Mouse (Mus musculus) frontal cortex, postnatal 10 days (tissue): ENCODE measurements around the gene Dnpep.

Experiments used
- DNase-seq, 2 experiments: peaks; one replicate each; pipeline ENCODE4 v3.0.0; 2022; ENCODE audit warnings: low spot score in 2 of 2, mixed read lengths in 1 of 2

Dnpep gene

DNA sequence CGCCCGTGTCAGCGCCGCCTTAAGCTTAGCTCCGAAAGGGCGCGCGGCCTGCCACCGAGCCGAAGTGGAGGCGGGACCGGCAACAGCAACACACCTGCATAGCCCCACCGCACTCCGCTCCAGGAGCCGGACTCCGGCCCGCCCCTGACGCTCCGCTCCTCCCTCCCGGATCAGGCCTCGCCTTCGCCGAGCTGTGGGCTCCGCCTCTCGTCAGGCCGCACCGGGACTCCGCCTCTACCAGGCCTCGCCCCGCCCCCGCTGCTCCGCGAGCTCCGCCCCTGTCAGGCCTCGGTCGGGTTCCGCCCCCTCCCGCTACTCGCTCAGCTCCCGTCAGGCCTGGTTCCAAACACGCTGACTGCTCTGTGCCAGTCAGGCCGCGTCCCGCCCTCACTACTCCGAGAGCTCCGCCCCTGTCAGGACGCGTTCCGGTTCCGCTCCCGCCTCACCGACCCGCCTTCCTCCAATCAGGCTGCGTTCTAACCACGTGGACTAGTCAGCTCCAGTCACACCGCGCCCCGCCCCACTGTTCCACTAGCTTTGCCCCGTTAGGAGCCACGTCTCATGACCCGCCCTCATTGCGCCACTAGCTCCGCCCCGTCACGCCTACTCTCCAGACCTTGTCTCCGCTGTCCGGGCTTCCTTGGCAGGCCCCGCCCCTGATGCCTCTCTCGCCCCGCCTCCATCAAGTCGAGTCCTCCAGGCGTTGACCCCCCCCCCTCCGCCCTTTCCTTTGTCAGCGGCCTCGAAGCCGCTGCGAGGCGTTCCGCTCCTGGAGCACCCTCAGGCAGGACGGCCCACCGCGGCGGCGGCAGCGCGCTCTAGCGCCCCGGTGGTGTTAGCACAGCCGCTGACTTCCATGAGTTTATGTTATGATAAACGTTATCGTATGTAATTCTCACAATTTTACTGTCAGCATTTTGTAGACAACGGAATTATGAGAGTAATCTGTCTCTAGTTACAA, at the start of gene Dnpep:
Gene Dnpep (minus strand): TSS at position 750 of the 961 bp plus-strand sequence.
- peak; percentile 100 for DNase-seq

DNA sequence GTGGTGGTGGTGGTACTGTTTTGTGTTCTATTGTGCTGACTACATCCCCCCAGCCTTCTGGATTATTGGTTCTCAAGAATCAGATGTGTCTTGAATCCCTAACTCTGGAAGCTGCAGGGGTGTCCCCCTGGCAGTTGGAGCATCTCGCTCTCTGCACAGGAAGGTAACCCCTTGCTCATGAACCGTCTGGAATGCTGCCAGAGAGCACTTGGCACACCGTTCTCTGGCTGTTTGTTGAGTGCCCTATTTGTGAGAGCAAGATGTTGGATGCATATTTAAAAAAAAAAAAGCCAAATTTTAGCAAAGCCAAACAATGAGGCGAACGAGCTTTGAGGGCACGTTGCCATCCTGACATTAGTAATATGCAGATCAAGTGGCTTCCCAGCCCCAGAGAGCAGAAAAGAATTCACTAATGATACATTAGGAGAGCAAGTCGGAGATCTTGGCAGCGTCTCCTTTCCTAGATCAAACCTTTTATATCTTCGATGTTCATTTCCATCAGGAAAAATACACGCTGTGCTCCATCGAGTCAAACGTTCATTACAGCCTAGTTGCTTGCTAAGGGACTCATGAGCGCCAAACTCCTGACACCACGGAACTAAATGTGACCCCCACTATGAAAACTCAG, 47.8 kb upstream of the Dnpep start:
- no peak for DNase-seq

DNA sequence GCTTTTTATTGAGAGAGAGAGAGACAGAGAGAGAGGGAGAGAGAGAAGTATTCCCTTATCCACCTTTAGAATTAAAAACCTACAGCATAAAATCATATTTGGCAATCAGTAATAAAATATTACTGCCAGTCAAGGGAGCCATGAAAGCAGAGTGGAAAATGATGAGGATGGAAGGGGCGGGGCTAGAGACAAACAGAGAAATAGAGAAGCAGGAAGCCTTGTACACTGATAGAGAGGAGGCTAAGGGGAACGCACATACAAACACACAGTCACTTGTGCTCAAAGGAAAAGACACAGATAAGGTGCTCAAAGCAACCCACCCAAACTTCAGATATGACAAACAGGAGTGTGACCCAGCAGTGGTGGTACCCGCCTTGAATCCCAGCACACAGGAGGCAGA, 46.1 kb upstream of the Dnpep start:
- no peak for DNase-seq

DNA sequence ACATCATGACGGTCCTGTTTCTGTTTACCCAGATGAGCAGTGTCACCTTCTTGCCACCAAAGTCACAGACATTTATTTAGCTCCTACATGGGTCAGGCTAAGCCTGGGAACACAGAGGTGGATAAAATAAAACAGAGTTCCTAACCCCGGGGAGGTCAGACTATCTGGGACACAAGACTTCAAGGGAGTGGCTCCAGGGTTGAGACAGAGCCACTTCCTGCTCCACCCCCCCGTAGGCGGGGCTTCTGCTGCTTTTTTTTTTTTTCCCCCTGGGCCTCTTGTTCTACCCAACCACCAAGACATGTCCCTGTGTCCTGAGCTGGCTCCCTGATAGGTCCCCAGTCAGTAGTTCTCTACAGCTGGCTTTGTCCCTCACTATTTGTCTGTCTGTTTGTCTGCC, 44.0 kb upstream of the Dnpep start:
- no peak for DNase-seq

DNA sequence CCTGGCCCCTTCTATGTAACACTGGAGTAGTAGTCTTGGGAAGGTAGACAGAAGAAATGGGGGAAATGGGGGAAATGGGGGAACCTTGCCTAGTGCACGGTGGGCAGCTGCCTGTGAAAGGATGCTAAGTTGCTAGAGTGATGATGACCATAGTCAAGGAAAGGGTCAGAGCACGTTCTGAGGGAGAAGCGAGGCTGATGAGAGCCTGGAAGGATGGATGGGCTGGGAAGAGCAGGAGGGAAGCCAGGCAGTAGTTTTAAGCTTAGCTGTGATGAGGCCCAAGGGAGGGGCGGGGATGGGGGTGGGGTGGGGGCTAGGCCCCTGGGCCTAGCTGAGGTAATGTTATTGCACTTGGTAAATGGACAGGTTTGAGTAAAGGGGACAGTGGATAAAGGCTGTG, 43.3 kb upstream of the Dnpep start:
- no peak for DNase-seq

DNA sequence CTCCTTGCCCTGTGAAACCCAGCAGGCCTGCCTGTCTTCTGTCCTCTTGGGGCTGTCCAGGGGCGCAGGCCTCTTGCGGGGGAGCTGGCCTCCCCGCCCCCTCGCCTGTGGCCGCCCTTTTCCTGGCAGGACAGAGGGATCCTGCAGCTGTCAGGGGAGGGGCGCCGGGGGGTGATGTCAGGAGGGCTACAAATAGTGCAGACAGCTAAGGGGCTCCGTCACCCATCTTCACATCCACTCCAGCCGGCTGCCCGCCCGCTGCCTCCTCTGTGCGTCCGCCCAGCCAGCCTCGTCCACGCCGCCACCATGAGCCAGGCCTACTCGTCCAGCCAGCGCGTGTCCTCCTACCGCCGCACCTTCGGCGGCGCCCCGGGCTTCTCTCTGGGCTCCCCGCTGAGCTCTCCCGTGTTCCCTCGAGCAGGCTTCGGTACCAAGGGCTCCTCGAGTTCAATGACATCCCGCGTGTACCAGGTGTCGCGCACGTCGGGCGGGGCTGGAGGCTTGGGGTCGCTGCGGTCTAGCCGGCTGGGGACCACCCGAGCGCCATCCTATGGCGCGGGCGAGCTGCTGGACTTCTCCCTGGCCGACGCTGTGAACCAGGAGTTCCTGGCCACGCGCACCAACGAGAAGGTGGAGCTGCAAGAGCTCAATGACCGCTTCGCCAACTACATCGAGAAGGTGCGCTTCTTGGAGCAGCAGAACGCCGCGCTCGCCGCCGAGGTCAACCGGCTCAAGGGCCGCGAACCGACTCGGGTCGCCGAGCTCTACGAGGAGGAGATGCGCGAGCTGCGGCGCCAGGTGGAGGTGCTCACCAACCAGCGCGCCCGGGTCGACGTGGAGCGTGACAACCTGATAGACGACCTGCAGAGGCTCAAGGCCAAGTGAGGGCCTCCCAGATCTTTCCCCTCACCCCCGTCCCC, 42.6 kb upstream of the Dnpep start, which contains the start of gene Des:
Gene Des (plus strand): TSS at position 218 of the 920 bp plus-strand sequence.
- no peak for DNase-seq

DNA sequence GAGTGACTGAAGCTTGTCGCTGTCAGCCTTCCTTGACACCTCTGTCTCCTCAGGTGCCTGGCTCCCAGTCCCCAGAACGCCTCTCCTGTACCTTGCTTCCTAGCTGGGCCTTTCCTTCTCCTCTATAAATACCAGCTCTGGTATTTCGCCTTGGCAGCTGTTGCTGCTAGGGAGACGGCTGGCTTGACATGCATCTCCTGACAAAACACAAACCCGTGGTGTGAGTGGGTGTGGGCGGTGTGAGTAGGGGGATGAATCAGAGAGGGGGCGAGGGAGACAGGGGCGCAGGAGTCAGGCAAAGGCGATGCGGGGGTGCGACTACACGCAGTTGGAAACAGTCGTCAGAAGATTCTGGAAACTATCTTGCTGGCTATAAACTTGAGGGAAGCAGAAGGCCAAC, 41.6 kb upstream of the Dnpep start:
- peak in 1 of 2 experiments; percentile 57 for DNase-seq

DNA sequence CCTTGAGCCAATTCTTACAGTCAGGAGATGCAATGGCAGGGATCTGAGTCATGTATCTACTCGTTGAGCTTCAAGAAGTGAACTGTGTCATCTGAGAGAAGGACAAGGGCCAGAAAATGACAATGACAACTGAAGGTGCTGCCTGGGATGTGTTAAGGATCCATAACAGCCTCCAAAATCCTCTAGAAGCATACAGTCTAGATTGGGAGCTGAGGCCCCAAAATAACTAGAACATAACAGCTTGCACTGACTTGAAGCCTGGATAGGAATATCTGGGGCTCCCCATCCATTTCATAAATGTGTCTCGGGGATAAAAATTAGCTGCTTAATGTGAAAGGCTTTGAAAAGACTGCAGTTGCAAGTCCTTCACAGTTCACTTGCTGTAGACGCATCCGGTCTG, 40.2 kb upstream of the Dnpep start:
- no peak for DNase-seq

DNA sequence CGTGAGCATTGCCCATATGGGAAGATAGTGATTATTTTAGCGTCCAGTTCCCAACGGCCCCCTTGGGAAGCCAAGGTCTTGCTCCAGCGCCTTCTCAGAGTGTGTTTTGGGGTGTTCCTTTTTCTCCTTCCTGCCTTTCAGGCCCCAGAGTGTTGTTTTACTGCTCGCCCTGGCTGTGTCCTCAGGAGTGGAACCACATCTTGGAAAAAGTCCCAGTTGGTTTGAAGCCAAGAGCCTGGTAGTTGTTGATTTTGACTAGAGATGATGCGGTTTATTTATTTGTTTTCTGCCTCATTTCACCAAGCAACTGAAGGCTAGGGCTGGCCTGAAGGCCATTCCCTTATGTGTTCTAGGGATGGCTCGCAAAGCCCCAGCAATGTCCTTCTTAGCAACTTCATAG, 39.5 kb upstream of the Dnpep start:
- no peak for DNase-seq

DNA sequence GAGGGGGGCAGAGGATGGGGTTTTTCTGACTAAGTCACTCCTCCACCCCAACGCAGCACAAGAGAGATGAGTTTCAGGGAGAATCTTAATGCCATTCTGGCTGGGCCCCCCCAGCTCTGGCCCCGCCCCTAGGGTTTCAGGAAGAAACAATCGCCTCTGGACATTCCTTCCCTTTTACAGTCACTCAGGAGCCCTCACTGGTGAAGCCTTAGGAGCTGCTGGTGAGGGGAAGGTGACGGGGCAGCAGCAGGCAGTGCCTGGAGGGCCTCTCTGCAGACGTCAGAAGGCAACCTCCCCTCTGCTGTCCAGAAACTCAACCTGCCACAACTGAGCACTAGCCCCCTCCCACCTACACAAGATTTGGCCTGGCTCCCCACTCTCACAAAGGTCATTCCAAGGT, 31.5 kb upstream of the Dnpep start:
- no peak for DNase-seq

DNA sequence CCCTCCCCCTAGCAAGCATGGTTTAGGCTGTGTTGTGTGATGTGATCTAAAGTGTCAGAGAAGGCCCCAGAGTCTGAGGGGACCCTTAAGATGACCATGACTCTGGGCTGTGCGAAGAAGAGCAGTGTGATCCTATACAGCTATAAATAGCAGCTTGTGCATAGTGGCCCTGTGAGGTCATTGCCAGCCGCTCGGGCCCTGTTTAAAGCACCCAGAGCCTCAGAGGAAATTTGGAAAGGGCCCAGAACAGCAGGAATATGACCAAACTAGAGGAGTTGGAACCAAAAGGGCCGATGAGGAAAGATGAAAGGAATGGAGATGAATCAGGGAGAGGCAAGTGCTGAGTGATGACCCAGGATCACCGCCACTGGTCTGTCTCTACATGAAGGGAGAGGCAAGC, 29.5 kb upstream of the Dnpep start:
- DNase-seq = no peak

DNA sequence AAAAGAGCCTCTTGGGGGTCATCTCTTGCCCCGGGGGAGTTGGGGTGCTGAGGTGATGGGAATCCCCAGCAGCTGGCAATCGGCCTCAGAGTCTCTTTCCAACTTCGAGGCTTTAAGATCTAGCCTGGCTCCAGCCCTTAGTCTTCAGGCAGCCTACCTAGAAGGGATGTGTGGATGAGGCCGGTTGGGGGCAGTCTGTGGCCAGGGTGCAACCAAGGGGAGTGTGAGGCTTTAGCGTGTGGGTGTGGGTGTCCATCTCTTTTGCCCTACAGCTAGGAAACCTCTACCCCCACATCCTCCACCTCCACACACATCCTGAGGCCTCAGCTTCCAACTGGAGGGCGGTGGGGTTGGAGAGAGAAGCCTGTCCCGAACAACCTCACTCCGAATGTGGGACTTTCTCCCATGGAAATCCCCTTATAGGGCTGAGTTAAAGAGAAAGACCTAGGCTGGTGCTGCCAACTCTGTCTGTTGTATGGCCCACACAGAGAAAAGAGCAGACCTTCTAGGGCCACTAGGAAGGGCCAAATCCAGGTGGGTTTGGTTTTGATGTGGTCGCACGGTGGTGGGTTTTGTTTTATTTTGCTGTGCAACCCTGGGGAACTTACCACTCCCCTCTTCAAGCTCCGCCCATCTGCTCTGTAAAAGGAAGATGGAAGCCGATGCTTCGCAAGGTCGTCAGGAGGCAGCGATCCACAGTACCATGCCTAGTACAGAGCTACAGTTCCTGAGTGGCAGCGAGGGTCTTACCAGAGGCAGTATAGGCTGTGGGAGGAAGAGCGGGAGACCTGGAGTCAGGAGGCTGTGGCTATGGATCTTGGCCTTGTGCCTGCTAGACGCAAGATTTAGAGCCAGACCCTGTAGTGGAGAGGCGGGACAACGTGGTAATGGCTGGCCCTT, 27.5 kb upstream of the Dnpep start:
- no peak for DNase-seq

DNA sequence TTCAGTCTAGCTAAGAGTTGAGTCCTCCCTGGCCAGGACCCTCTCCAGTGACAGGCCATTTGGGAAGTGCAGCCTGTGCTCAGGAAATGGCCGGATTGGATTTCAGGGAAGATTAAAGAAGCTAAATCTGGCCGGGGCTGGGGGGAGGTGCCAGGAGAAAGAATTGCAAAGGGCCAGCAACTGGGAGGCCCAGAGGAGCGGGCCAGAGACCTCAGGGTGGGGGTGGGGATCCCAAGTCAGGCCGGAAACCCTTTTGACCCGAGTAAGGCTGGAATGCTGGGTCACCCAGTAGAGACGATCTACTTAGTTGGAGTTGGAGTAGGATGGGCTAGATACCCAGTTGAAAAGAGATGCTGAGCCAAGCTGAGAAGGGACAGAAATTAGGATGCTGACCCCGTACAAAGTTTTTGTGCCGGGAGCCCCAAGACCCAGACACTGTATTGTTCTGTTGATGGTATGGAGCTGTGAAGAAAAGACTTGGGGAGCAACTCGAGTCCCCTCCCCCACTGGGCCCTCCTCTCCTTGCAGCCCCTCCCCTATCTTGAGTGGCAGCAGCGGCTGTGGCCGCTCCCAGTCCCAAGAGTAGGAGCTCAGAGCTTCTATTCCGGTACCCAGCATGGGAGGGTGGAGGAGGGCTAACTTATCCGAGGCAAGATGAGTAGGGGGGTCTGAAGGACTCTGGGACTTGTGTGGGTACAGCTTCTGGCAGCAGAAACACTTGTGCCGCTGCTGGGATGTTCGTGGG, 26.7 kb upstream of the Dnpep start:
- no peak for DNase-seq

DNA sequence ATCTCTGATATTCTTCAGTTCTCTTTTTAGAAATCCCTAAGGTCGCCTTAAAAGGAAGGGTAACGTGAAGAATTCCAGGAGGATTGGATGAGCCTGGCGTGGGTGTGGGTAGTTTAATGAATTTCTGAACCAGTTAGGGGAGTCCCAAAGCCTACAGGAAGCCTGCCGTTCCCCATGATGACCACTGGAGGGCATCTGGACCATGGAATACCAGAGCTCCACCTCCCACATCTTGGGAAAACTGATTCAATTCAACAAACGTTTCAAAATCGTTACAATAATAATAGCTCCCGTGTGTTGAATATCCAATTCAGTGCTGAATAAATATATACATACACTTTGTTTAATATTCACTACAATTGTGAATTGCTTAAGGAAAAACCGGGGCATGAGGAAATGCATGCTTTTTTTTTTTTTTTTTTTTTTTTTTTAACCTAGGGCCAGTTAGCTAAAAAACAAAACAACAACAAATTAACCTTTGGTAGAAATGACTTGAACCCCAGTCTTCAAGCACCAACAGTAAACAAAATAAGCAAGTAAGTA, 25.2 kb upstream of the Dnpep start:
- DNase-seq = peak; percentile 65 to 71

DNA sequence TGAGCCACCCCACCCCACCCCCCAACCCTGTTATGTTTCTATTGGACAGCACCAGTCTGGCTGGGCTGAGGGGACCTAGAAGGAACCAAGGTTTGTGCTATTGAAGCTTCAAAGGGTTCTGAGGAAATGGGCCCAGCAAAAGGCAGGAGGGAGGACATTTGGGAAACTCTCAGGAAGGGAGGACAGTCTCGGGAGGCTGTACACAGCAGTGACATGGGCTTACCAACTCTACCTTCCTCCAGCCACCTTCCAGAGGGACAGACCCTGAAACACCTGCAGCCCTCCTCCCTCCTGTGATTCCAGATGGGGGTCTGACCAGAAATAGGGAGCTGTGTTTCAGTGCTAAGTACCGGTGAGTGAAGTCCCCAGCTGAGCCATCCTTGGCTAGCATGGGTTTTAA, 22.7 kb upstream of the Dnpep start:
- DNase-seq = no peak

DNA sequence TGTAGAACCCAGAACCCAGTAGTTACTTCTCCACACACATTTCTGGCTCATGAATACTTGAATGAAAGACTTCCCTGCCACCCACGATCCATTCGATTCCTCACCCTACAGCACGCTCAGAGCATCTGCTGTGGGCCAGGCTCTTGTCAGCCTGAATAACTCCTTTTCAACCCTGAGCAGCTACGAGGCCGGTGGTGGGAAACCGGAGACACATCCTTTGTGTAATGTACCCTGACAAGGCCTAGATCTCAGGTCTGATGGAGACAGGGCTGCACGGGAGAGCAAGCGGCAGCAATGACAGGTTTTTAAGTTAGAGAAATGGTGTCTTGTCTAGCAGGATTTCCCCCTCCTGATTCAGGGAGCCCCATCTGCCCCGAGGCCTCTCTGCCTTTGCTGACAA, 21.5 kb upstream of the Dnpep start:
- no peak for DNase-seq

DNA sequence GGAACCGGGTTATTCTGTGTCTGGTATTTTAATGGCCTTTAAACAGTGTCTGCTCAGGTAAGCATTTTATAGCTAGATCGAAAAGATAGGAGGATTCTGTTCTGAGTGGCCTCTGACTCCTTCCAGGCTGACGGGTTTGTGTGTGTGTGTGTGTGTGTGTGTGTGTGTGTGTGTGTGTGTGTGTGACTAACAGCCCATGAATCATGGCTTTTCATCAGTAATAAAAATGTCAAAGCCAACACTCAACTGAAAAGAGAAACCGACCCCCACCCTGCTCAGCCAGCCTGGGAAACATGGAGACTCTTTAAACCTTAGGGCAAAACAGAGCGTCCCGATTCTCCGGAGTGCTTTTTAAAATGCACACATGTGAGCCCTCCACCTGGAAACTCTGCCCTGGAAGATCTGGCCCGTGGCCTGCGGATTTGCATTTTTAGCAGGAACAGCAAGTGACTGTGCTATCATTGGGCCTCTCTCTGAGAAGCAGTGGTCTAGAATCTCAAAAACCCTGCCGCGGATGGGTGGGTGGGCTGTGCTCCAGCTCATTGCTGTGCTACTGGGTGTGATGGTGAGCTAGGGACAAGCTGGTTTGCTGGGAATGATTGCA, 20.4 kb upstream of the Dnpep start:
- DNase-seq = no peak

DNA sequence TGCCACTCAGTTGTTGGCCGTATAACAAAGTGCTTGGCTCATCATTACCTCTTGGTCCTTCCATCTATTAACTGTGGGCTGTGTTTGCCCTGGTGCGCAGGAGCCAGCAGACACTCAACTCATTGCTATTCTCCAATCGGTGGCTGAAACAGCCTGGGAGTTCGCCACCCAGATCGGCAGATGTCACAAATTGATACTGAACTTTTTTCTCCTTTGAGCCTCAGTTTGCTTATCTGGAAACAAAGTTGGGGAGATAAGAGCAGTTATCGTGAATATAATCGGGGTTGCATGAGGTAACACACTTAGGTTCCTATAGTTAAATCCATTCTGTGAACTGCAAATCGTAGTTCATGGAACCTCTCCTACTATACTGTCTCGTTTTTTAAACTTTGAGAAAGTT, 19.3 kb upstream of the Dnpep start:
- no peak for DNase-seq

DNA sequence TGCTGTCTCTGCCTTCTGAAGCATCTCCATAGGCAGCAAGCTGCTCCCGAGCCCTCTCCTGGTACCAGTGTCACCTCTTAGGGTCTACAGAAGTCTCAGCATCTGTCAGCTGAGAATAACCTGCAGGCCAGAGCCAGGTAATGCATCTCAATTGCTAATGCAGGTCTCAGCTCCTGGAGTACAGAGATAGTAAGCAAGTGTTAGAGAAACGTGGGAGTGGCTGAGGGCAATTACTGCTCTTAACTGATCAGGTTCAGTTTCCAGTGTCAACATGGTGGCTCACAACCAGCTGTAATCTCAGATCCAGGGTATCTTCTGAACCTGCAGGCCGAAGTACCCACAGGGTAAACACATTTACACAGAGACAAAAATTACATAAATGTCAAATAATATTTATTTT, 18.7 kb upstream of the Dnpep start:
- no peak for DNase-seq

DNA sequence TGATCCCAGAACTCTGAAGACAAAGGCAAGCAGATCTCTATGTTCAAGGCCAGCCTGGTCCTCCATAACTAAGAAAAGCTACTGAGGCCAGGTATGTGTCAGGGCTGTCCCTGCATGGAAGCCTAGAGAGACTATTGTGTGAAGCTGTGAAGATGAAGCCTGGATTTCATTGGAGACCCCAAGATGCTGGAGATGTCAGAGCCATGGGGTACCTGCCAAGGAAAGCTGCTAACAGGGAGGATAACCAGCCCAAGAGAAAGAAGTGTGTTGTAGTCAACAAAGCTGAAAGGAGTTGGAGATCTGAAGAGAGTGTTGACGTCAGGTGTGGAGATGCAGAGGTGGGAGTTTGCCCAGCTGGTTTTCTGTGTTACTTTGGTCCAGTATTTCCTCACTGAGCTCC, 13.5 kb upstream of the Dnpep start:
- DNase-seq = no peak
